Mouse (Mus musculus) embryo, embryonic 10.5 days (tissue): Measurements from ENCODE around the gene Gm20388.

Experiments
- DNase-seq: peaks from one replicate; pipeline ENCODE4 v3.0.0-alpha.2; 2015; ENCODE audit warnings: low spot score

Gm20388 gene

DNA sequence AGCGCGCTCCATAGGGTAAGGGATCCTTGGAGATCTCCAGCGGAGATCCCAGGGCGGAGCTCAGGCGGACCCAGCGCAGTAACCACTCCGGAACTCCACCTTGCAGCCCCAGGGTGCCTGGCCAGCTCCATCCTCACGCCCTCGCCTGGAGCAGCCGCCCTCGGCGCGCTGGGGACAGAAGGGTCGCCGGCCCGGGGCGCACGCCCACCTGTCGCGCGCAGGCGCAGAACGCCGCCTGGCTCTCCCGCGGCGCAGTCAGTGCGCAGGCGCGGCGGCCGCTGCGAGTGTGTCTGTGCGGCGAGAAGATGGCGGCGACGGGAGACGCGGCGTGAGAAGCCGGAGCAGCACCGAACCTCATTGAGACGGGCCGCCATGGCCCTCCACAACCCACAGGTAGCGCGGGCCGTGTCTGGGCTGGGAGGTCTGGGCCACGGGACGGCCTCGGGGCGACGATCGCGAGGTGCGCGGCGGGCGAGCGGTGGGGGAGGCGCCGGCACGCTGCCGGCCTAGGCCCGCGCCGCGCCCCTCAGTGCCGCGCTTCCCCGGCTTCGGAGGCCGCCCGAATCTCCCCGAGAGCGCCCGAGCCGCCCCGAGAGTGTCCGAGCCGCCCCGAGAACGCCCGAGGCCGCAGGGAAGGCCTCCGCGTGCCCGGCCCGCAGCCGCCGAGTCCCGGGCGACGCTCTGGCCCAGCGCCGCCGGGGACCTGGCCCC is at the start of gene Gm20388:
Gm20388 (plus strand) TSS at position 295 of the 711 bp plus-strand sequence.
- peak; percentile 95 for DNase-seq

DNA sequence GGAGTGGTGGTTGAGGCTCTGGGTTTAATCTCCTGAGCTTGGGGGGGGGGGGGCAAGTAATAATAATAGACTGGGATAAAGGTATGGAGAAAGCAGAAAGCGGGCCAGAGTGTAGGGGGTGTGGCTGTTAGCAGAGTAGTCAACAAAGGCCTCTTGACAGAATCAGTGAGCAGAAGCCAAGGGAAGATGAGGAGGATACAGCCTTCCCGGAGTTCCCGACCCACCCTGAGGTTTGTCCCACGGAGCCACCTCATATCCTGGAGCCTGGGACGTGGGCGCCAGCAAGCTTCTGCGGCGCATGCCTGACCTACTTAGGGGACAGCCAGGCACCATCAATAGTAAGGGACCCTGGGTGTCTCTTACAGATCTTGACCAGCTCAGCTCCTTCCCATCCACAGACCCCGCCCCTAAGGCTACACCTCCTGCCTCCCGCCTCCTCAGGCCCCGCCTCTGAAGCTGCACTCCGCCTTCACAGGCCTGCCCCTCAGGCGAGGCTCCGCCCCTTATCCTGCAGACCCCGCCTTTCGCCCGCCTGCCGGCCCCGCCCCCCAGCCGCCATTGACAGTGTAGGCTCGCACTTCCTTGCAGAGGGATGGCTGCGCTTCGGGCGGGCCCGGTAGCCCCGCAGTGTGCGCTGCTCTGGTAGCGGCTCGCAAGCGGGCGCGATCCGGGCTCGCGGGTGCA is 48.8 kb upstream of the Gm20388 start, which contains the start of gene Klhl36:
Klhl36 (plus strand) TSS at position 561 of the 684 bp plus-strand sequence.
- peak; percentile 98 for DNase-seq

DNA sequence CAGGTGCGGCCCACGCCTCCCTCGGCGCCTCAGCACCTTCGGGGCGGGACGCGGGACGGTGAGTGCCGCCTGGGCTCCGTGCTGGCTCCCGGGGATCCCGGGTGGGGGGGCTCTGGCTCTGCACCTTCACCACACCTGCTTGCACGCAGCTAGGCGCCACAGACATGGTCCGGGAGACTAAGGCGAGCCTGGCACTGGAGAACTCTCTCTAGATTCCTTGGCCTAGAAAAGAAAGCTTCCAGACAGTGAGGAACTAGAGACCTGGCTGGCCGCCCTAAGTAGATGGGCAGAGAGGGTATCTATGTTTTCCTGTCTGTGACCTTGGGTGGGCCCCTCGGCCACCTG is 48.3 kb upstream of the Gm20388 start:
- DNase-seq = no peak

DNA sequence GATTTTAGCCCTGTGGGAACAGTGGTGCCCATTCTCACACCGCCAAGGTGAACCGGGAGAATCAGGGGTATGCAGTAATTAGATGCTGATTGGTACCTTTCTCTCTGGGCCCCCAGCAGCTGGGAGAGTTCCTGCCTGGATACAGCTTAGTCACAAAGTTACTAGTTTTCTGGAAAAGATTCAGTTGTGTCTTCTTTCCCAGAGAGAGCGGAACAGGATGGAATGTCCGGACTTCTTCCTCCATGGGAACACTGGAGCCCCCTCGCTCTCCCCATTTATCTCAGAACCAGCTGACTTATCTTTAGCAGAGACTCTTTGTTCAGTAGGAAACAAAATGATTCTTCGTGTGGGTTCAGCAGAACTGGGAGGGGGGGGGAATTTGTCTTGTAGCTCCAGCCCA is 47.9 kb upstream of the Gm20388 start:
- DNase-seq = peak; percentile 29

DNA sequence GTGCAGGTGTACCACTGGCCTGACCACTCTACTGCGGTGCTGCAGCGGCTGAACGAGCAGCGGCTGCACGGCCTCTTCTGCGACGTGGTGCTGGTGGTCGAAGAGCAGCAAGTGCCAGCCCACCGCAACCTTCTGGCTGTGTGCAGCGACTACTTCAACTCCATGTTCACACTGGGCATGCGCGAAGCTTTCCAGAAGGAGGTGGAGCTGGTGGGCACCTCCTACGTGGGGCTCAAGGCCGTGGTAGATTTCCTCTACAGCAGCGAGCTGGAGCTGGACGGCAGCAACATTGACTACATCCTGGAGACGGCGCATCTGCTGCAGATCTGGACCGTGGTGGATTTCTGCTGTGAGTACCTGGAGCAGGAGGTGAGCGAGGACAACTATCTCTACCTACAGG is 41.0 kb upstream of the Gm20388 start:
- no peak for DNase-seq

DNA sequence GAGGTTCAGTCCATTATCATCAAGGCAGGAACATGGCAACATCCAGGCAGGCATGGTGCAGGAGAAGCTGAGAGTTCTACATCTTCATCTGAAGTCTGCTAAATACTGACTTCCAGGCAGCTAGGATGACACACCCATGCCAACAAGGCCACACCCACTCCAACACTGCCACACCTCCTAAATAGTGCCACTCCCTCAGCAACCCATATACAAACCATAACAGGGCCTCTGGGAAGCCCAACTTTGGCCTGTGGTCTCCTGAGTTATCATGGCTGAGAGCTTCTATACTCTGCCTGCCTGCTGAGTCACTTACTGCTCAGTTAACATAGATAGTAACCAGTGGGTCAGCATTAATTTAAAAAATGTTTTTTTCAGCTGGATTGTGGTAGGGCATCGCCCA is 37.5 kb upstream of the Gm20388 start:
- DNase-seq = no peak

DNA sequence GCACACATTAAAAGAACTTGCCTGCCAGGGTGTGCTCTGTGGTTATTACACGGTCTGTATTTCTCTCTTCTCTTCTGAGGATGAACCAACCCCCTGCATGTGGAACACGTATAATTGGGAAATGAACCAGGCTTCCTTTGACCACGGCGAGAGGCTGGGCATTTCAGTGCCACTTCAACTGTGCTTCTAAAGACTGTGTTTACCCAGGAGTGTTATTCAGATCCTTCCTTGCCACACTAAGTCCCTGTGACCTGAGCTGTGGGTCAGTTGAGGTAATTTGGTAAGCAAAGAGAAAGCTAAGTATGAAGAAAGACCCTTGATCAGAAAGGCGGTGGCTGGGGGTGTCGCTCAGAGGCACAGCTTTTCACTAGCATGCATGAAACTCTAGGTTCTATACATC is 29.3 kb upstream of the Gm20388 start:
- no peak for DNase-seq

DNA sequence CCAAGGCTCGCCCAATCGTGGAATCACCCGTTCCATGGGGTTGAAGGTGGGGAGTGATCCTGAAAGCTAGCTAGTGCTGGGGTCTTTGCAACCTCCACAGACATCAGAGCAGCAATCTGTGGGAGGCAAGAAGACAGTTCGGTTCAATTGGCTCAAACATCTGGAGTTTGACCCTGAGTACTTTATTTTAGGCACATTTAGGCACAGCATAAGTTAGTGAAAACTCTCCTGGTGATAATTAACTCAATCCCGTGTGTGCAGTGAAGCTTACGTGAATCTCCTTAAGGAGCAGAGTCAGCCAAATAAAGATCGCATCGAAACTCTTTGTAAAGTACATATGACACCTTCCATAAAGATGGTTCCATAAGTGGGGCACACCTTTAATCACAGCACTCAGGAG is 28.7 kb upstream of the Gm20388 start:
- DNase-seq = no peak

DNA sequence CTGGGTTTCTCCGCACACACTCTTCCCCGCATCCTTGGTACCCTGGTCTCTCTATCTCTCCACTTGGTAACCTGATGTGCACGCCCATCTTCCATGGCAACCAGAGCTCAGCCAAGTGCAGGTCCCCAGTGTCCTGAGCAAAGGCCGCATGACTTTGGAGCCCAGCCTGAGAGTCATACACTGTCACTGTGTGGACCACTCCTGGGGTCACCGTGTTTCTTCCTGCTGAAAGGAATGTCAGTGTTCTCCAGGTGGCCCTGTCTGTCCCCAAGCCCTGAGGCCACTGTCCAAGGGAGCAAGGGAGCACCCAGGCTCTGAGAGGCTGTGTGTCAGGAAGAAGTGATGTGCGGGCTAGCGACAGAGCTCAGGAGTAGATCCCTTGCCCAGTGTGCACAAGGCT is 27.4 kb upstream of the Gm20388 start:
- no peak for DNase-seq

DNA sequence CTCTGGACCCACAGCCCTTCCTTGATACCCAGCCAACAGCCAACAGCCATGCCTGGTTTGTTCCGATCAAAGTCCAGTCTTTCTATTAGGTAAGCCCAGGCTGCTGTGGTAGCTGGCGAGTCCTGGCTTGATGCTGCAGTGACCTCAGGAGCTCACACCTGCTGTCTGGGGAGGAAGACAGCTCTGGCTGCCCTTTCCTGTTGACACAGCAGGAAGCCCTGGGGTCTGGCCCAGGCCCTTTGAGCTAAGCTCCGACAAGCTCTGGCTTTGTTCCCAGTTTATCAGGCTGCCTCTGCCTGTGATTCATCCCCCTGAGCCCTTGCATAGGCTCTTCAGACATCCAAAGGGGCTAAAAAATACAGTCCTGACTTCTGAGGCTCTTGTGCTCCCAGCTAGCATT is 25.0 kb upstream of the Gm20388 start:
- no peak for DNase-seq

DNA sequence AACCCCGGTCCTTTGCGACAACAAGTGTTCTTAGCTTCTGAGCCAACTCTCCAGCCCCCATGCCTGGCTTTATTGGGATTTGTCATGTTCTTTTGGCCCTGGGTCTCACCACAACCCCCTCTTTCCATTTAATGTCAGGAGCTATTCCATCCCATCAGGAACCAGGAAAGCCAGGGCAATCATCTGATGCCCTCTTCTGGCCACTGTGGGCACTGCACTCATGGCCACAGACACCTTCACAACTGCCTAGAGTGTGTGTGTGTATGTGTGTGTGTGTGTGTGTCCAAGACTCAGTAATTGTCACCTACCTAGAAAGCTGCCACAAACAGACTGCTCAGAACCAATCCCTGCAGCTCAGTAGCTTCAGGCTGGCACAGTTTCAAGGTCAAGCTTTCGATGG is 23.5 kb upstream of the Gm20388 start:
- DNase-seq = peak; percentile 64

DNA sequence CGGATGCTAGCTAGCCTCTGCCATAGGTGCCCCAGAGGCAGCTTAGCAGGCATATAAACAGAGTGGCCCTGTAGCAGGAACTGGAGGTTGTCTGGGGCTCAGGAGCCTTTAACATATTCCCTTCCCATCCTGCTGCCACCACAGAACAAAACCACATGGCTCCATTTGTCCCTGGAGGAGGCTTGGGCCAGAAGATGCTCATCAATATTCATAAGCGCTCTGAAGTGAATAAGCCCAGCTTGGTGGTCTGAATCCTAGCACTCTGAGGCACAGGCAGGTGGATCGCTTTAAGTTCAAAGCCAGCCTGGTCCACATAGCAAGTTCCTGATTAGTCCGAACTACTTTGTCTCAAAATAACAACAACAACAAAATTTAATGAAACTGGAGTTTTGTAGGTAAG is 22.6 kb upstream of the Gm20388 start:
- no peak for DNase-seq

DNA sequence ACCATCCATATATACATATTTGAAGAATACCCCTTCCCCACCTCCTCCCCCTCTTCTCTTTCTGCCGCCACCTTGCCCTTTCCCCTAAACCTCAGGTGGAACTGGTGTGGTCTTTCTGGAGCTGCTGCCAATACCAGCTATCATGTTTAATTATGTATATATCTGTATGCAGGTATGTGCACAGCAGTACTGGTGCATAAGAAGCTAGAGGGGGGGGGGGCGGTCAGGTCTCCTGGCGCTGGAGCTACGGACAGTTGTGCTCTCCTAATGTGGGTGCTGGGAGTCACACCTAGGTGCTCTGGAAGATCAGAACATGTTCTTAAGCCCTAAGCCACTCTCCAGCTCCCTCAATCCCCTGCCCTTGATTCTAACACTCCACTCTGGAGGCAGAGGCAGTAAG is 13.6 kb upstream of the Gm20388 start:
- no peak for DNase-seq

DNA sequence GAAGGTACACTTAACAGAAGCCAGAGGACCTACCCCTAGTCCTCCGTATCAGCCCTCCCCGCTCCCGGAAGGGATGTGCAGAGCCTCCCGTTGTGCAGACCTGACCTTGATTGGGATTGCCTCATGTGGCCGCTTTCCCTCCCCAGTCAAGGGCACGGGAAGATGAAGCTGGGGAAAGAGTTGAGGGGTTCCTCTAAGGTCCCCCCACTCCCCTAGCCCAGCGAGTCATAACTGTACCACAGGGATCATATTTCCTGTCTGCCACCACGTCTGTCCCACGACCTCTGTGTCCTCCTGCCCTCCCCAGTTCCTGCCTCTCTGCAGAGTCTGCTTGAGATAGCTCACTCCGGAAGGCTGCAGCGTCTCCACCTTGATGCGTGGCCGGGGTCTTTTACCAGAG is 12.7 kb upstream of the Gm20388 start:
- no peak for DNase-seq

DNA sequence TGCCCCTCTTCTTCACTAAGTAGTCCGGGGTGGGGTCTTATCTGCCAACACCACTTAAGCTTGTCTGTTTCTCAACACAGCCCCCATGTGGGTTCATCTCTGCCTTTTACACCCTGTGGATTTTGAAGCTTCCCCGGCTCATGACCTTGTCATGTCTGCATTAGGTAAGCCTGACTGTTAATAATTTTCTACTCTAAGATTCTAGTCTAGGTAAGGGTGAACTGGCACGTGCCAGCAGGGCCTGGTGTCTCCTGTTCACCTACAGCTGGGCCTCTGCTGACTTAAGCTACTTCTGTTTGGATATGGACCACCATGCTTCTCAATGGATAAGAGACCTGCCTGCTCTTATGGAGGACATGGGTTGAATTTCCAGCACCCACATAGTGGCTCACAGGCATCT is 9.3 kb upstream of the Gm20388 start:
- DNase-seq = no peak

DNA sequence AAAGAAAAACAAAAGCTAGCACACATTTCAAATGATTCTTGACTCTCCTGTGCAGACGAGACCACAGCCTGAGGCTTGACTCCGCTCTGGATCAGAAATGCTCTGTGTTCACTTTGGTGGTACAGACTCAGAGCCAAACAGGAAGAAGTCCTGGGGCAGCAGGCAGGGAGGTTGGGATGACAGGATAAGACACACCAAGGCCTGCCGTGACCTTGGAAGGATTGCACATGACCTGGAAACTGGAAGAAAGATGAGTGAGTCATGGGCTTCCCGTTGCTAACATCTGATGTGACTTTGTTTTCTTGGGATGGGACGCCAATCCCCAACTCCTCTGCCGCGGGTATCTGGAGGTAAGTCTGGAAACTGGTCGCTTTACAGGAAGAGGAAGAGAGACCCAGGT is 8.7 kb upstream of the Gm20388 start:
- DNase-seq = no peak

DNA sequence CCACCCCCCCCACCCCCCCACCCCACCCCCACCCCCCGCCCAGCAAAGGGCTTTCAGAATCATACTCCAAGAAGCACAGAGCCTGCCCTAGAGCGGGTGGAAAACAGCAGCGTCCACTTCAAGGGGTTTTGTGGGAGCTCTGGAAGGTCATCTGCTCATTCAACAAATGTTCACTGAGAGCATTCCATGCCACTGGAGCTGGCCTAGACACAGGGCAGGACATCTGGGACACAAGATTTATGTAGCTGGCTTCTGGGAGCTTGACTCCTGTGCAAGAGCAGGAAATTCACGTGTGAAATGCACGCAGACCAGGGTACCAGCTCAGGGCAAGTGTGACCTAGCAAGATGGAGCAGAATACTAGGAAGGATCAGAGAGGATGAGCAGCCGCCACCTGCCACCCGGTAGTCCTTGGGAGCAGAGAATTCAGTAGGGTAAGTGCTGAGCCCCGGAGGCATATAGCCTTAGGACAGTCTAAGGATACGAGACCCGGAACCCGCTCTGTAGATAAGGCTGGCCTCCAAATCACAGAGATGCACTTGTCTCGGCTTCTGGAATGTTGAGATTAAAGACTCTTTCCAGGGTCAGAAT is 6.2 kb upstream of the Gm20388 start:
- DNase-seq = no peak

DNA sequence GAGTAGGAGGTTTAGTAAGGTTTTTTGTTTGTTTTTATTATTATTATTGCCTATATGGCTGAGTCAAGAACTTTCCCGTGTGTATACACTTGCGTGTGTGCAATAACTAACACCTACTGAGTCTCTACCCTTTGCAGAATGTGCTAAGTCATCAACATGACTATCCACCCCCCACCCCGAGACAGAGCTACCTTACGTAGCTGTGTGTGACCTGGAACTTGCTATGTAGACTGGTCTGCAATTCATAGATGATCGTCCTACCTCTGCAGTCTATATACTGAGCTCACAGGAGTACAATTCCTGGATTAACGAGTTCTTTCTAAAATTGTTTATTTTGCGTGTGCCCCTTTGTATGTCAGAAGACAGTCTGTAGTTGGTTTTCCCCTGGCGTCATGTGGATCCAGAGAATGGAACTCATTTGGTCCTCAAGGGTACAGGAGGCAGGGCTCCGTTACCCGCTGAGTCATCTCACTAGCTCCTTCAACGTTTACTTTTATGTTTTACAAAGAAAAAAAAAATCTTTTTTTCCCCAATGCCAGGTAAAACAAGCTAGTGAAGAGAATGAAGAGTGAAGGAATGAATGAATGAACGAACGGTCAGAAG is 596 bp upstream of the Gm20388 start, which contains the start of gene Usp10:
Usp10 (plus strand) TSS at position 417 of the 603 bp plus-strand sequence.
- peak; percentile 39 for DNase-seq

DNA sequence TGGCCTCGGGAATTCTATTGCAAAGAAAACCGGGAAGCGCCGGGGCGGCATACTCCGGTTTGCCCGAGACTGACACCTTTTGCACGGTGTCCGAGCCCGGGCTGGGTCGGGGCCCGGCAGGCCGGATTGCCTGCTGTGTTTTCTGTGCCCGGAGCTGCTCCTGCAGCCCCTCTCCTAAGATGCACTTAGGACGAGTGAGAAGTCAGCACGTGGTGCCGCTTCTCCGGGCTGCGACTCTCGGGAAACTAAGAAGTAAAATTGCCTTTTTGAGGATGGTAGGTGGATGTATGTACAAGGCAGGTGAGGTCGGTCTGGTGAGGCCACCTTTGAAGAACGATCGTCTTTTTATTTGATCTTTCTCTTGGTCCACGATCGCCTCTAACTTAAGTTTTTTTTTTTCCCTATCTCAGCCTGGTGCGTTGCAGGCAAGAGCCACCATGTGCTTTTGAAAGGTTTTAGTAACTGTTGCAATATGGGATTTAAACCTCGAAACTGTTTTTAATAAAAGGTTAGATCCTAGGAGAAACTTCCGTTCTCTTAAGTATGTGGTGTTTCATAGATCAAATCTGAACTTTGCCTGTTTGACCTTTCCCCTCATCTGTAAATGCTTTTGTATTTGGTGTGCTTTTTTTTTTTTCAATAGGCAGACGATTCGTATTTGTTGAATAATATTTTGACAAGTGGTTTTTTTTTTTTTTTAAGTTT is 769 bp downstream of the Gm20388 start:
- peak; percentile 55 for DNase-seq

DNA sequence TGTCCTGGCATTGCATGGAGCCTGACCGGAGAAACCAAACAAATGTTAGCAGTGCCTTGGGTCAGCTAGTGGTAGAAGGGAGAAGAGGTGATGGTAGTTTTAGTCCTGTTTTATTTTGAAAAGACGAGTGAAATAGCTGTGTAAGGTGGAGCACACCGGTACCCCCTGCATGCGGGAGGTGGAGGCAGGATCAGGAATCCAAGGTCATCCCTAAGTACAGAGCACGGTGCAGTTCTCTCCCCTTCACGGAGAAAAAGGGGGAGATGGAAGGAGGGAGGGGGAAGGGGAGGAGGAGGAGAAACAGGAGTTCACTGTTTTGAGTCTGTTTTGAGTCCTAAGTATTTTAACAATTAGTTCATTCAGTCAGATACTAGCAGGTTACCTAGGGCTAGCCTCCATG is 2.0 kb downstream of the Gm20388 start:
- DNase-seq = no peak

DNA sequence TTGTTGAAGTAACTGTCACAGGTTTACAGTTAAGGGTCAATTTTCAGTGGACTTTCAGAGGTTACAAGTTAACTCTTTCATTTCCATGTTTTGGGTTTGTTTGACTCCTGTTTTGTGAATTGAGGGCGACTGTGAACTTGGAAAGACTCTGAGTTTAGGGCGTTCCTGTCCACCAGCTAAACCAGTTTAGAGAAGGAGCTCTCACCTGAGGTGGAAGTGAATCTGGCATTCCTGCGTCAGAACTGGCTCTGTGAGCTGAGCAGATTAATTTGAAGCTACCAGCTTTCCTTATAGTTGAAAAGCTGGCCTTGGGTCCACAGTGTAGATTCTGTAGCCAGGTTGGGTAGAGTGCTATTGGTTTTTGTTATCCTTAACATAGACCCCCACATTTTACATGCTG is 2.5 kb downstream of the Gm20388 start:
- no peak for DNase-seq

DNA sequence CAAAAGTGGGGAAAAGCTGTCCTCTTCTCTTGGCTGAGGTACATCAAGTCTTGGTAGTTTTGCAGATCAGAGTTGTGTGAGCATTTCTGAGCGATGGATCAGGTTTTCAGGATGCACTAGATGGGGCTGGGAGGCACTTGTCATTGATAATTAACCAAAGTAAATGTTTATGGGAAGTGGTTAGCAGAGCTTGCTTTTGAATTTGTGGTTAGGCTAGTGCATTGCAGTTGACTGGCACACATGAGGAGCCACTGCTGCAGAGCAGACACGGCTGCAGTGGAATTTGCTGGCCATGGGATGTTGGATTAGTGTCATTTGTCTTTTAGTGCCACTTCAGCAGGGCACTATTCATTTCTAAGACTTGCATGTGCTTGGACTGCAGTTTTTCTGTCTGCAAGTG is 3.5 kb downstream of the Gm20388 start:
- no peak for DNase-seq
